Mouse (Mus musculus) megakaryocyte, embryonic 14.5 days (primary cell): ENCODE data around the gene Rps27l.

Source experiments
- FLI1 ChIP-seq: IDR thresholded peaks from 2 replicates; pipeline ENCODE4 v1.6.1; 2012; ENCODE audit warnings: low read length, inconsistent platforms, mixed read lengths
- GATA1 ChIP-seq: IDR thresholded peaks from 3 replicates; pipeline ENCODE4 v1.6.1; 2012; ENCODE audit warnings: mixed read lengths, low read length, inconsistent platforms, borderline replicate concordance

- no peak for TF ChIP-seq GATA1
- TF ChIP-seq FLI1: no peak
Observed at GRCm38 (mm10) chr9:66978468-66978867, 32.6 kb downstream of the Rps27l start.
